Mouse (Mus musculus) stomach, postnatal 0 days (tissue): ENCODE data around the gene Ift80.

ENCODE experiments used
- CTCF ChIP-seq: IDR thresholded peaks from 2 replicates; pipeline ENCODE4 v1.5.1; 2016; ENCODE audit warnings: antibody characterized with exemption, low read depth, mild to moderate bottlenecking, moderate library complexity
- EP300 ChIP-seq: optimal IDR thresholded peaks from 2 replicates; pipeline ENCODE3; 2016; ENCODE audit warnings: antibody characterized with exemption

DNA sequence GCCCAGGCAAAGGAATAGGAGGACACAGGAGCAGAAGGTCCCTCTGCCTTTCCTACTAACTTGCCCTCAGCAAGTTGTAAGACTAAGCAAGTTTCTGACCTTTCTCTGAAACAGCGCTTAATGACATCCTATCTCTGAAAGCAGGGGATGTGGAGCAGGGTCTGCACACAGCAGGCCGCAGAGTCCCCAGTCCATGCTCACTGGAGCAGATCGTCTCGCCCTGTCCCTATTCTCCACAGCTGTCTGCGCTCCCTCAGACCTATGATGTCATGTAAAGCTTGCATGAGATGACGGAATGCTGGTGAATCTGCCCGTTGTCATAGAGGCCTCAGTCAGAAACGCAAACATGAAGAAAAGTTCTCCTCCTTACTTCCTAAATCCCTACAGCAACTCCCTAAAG is 55.0 kb downstream of the Ift80 start:
- TF ChIP-seq CTCF (no peak), EP300 (no peak)
